Mouse (Mus musculus) lung, adult 18-20 months (tissue): ENCODE data around the gene Cdkal1.

Experiments
- DNase-seq, 2 experiments: peaks; one replicate each; pipeline ENCODE4 v3.0.0; 2022; ENCODE audit warnings: mixed read lengths in 2 of 2

Cdkal1 gene

GRCm38 (mm10) chr13:29759691-29760467 lies 95.6 kb downstream of the Cdkal1 start:
- DNase-seq: no peak

- DNase-seq: no peak
These were observed 99.4 kb downstream of the Cdkal1 start for GRCm38 (mm10) chr13:29756052-29756451.

GRCm38 (mm10) chr13:29753254-29753653 lies 102.2 kb downstream of the Cdkal1 start:
- no peak for DNase-seq

GRCm38 (mm10) chr13:29752061-29752460 lies 103.4 kb downstream of the Cdkal1 start:
- DNase-seq: no peak

GRCm38 (mm10) chr13:29751201-29751600 lies 104.3 kb downstream of the Cdkal1 start:
- no peak for DNase-seq

GRCm38 (mm10) chr13:29747347-29747647 lies 108.2 kb downstream of the Cdkal1 start:
- no peak for DNase-seq

GRCm38 (mm10) chr13:29746501-29747346 lies 108.8 kb downstream of the Cdkal1 start:
- no peak for DNase-seq

- no peak for DNase-seq
These were observed 110.4 kb downstream of the Cdkal1 start for GRCm38 (mm10) chr13:29745073-29745472.

- peak in 1 of 2 experiments; percentile 5 for DNase-seq
These were observed 111.3 kb downstream of the Cdkal1 start for GRCm38 (mm10) chr13:29744188-29744587.

- no peak for DNase-seq
These were observed 111.7 kb downstream of the Cdkal1 start for GRCm38 (mm10) chr13:29743761-29744160.

GRCm38 (mm10) chr13:29737675-29738461 lies 117.6 kb downstream of the Cdkal1 start:
- peak in 1 of 2 experiments; percentile 19 for DNase-seq

GRCm38 (mm10) chr13:29734496-29734895 lies 121.0 kb downstream of the Cdkal1 start:
- DNase-seq: no peak

GRCm38 (mm10) chr13:29726154-29726825 lies 129.2 kb downstream of the Cdkal1 start:
- DNase-seq: no peak

GRCm38 (mm10) chr13:29724855-29725254 lies 130.6 kb downstream of the Cdkal1 start:
- no peak for DNase-seq

- DNase-seq: no peak
These were observed 132.3 kb downstream of the Cdkal1 start for GRCm38 (mm10) chr13:29723150-29723549.

- DNase-seq: no peak
These were observed 134.3 kb downstream of the Cdkal1 start for GRCm38 (mm10) chr13:29721206-29721605.

- no peak for DNase-seq
These were observed 138.9 kb downstream of the Cdkal1 start for GRCm38 (mm10) chr13:29716550-29716949.

- no peak for DNase-seq
These were observed 140.1 kb downstream of the Cdkal1 start for GRCm38 (mm10) chr13:29715241-29715841.

GRCm38 (mm10) chr13:29707620-29708019 lies 147.9 kb downstream of the Cdkal1 start:
- DNase-seq: no peak

GRCm38 (mm10) chr13:29701400-29701799 lies 154.1 kb downstream of the Cdkal1 start:
- no peak for DNase-seq

- no peak for DNase-seq
These were observed 155.6 kb downstream of the Cdkal1 start for GRCm38 (mm10) chr13:29699896-29700295.

- DNase-seq: peak; percentile 10
These were observed 157.0 kb downstream of the Cdkal1 start for GRCm38 (mm10) chr13:29698307-29698985.
